Mouse (Mus musculus): Measurements from ENCODE around the gene Epb41l5. TPM values are rescaled to one million over a fixed set of nuclear protein-coding genes. Genes with fewer than 3 reads are reported as not detected.

Gene Epb41l5
- polyA plus RNA-seq, 2 experiments: 6.4 to 13.1 TPM

GRCm38 (mm10) chr1:119602448-119602847 lies 46.4 kb downstream of the Epb41l5 start:
- Histone ChIP-seq H3K27me3 (ENCODE audit: control insufficient read depth, insufficient read depth, low read length) (no peaks in the 10 kb centered on the region), H3K9ac (replicated peaks) (no peak overlapping the region), H3K9me3 (ENCODE audit: control insufficient read depth, low read length) (no peaks in the 10 kb centered on the region), H3K27ac (no peak overlapping the region), H3K4me1 (replicated peaks; ENCODE audit: control insufficient read depth in 2 of 2, insufficient read depth in 2 of 2, low read length in 1 of 2) (no peaks in the 10 kb centered on the region), H3K4me3 (ENCODE audit: insufficient read depth in 1 of 2, low read depth in 2 of 2, low read length in 2 of 2) (no peak overlapping the region), H3K36me3 (replicated peaks; ENCODE audit: control insufficient read depth, insufficient read depth, low read depth) (no peaks in the 10 kb centered on the region), H3K4me2 (ENCODE audit: low read depth) (no peak overlapping the region)
- DNase-seq (ENCODE audit: low read depth in 3 of 3, low spot score in 3 of 3): no peak
- TF ChIP-seq CTCF (IDR thresholded peaks at IDR 0.05; ENCODE audit: low read depth): no peak
- TF ChIP-seq EP300 (IDR thresholded peaks at IDR 0.05; ENCODE audit: low read depth): no peak
- ATAC-seq (ENCODE audit: insufficient read depth): no peak
- WGBS (ENCODE audit: insufficient replicate concordance): 96% methylated on average over 12 of the region's 12 CpGs

GRCm38 (mm10) chr1:119598855-119599254 lies 49.9 kb downstream of the Epb41l5 start:
- no peak for ATAC-seq (ENCODE audit: insufficient read depth)
- 57% methylated on average over 6 of the region's 6 CpGs for WGBS (ENCODE audit: insufficient replicate concordance)

GRCm38 (mm10) chr1:119596954-119597480 lies 51.8 kb downstream of the Epb41l5 start:
- ATAC-seq (ENCODE audit: insufficient read depth): no peak
- no peaks in the 10 kb centered on the region for H3K36me3 ChIP-seq (replicated peaks; ENCODE audit: control insufficient read depth, insufficient read depth, low read depth)
- H3K4me2 ChIP-seq (ENCODE audit: low read depth): no peak overlapping the region
- no peaks in the 10 kb centered on the region for H3K27me3 ChIP-seq (ENCODE audit: control insufficient read depth, insufficient read depth, low read length)
- H3K4me3 ChIP-seq (ENCODE audit: insufficient read depth in 1 of 2, low read depth in 2 of 2, low read length in 2 of 2): no peak overlapping the region
- H3K4me1 ChIP-seq (replicated peaks; ENCODE audit: control insufficient read depth in 2 of 2, insufficient read depth in 2 of 2, low read length in 1 of 2): no peaks in the 10 kb centered on the region
- H3K27ac ChIP-seq: no peak overlapping the region
- no peaks in the 10 kb centered on the region for H3K9me3 ChIP-seq (ENCODE audit: control insufficient read depth, low read length)
- 65% methylated on average over 3 of the region's 3 CpGs for WGBS (ENCODE audit: insufficient replicate concordance)
- TF ChIP-seq CTCF (IDR thresholded peaks at IDR 0.05; ENCODE audit: low read depth) (no peak), EP300 (IDR thresholded peaks at IDR 0.05; ENCODE audit: low read depth) (no peak)
- no peak for DNase-seq (ENCODE audit: low read depth in 3 of 3, low spot score in 3 of 3)
- H3K9ac ChIP-seq (replicated peaks): no peak overlapping the region

More at GRCm38 (mm10) chr1:119598855-119599254, 49.9 kb downstream of the Epb41l5 start:
- TF ChIP-seq EP300 (IDR thresholded peaks at IDR 0.05; ENCODE audit: low read depth) (no peak), CTCF (IDR thresholded peaks at IDR 0.05; ENCODE audit: low read depth) (no peak)
- no peak overlapping the region for H3K4me2 ChIP-seq (ENCODE audit: low read depth)
- H3K4me1 ChIP-seq (replicated peaks; ENCODE audit: control insufficient read depth in 2 of 2, insufficient read depth in 2 of 2, low read length in 1 of 2): no peaks in the 10 kb centered on the region
- no peak overlapping the region for H3K9ac ChIP-seq (replicated peaks)
- H3K27ac ChIP-seq: no peak overlapping the region
- no peaks in the 10 kb centered on the region for H3K36me3 ChIP-seq (replicated peaks; ENCODE audit: control insufficient read depth, insufficient read depth, low read depth)
- DNase-seq (ENCODE audit: low read depth in 3 of 3, low spot score in 3 of 3): no peak
- H3K4me3 ChIP-seq (ENCODE audit: insufficient read depth in 1 of 2, low read depth in 2 of 2, low read length in 2 of 2): no peak overlapping the region
- no peaks in the 10 kb centered on the region for H3K27me3 ChIP-seq (ENCODE audit: control insufficient read depth, insufficient read depth, low read length)
- no peaks in the 10 kb centered on the region for H3K9me3 ChIP-seq (ENCODE audit: control insufficient read depth, low read length)

GRCm38 (mm10) chr1:119590041-119590440 lies 58.8 kb downstream of the Epb41l5 start:
- no peaks in the 10 kb centered on the region for H3K27me3 ChIP-seq (ENCODE audit: control insufficient read depth, insufficient read depth, low read length)
- H3K36me3 ChIP-seq (replicated peaks; ENCODE audit: control insufficient read depth, insufficient read depth, low read depth): no peaks in the 10 kb centered on the region
- TF ChIP-seq EP300 (IDR thresholded peaks at IDR 0.05; ENCODE audit: low read depth) (no peak), CTCF (IDR thresholded peaks at IDR 0.05; ENCODE audit: low read depth) (no peak)
- no peaks in the 10 kb centered on the region for H3K9me3 ChIP-seq (ENCODE audit: control insufficient read depth, low read length)
- no peak overlapping the region for H3K4me3 ChIP-seq (ENCODE audit: insufficient read depth in 1 of 2, low read depth in 2 of 2, low read length in 2 of 2)
- H3K9ac ChIP-seq (replicated peaks): no peak overlapping the region
- DNase-seq (ENCODE audit: low read depth in 3 of 3, low spot score in 3 of 3): no peak
- WGBS (ENCODE audit: insufficient replicate concordance): 75% methylated on average over 2 of the region's 2 CpGs
- H3K27ac ChIP-seq: no peak overlapping the region
- no peaks in the 10 kb centered on the region; a peak in 1 of 4 replicates for H3K4me1 ChIP-seq (replicated peaks; ENCODE audit: control insufficient read depth in 2 of 2, insufficient read depth in 2 of 2, low read length in 1 of 2)
- no peak for ATAC-seq (ENCODE audit: insufficient read depth)
- H3K4me2 ChIP-seq (ENCODE audit: low read depth): no peak overlapping the region

- ATAC-seq (ENCODE audit: insufficient read depth) (no peak), DNase-seq (ENCODE audit: low read depth in 3 of 3, low spot score in 3 of 3) (no peak)
- H3K4me1 ChIP-seq (replicated peaks; ENCODE audit: control insufficient read depth in 2 of 2, insufficient read depth in 2 of 2, low read length in 1 of 2): no peaks in the 10 kb centered on the region; a peak in 1 of 4 replicates
- H3K36me3 ChIP-seq (replicated peaks; ENCODE audit: control insufficient read depth, insufficient read depth, low read depth): no peaks in the 10 kb centered on the region
- no peak overlapping the region for H3K9ac ChIP-seq (replicated peaks)
- no peak overlapping the region for H3K27ac ChIP-seq
- no peaks in the 10 kb centered on the region for H3K27me3 ChIP-seq (ENCODE audit: control insufficient read depth, insufficient read depth, low read length)
- H3K4me2 ChIP-seq (ENCODE audit: low read depth): no peak overlapping the region
- H3K9me3 ChIP-seq (ENCODE audit: control insufficient read depth, low read length): no peaks in the 10 kb centered on the region
- TF ChIP-seq EP300 (IDR thresholded peaks at IDR 0.05; ENCODE audit: low read depth): no peak
- no peak for TF ChIP-seq CTCF (IDR thresholded peaks at IDR 0.05; ENCODE audit: low read depth)
- WGBS (ENCODE audit: insufficient replicate concordance): 54% methylated on average over 2 of the region's 2 CpGs
- no peak overlapping the region for H3K4me3 ChIP-seq (ENCODE audit: insufficient read depth in 1 of 2, low read depth in 2 of 2, low read length in 2 of 2)
These were observed 63.8 kb downstream of the Epb41l5 start for GRCm38 (mm10) chr1:119584974-119585373.

All from liver, embryonic 14.5 days (tissue).